Mouse (Mus musculus) right cerebral cortex, adult 2 months (tissue): ENCODE measurements at regions not wholly inside any gene's neighbourhood (a gene's known extent, or its start where the extent isn't known, plus 50 kb on each side); places are given as distances from the start of the nearest gene placed in this dataset.
A peak's percentile ranks its signal among the peaks of the same experiment; 100 is the strongest.
"Not testable (repeated sequence)": the region's sequence is repeated elsewhere in the genome, so short reads cannot be mapped to it uniquely, and the experiment has no call there.

Source experiments
- DNase-seq, 2 experiments: peaks; one replicate each; pipeline ENCODE4 v3.0.0; 2021 to 2022; ENCODE audit warnings: low spot score in 2 of 2

- peak; percentile 75 to 76 for DNase-seq
These were observed 161.5 kb downstream of the Hpcal1 start for GRCm38 (mm10) chr12:17852138-17852537.

- not testable (repeated sequence) for DNase-seq
These were observed 181.8 kb downstream of the Hpcal1 start for GRCm38 (mm10) chr12:17872491-17872890.

- DNase-seq: peak; percentile 80 to 85
These were observed 190.9 kb downstream of the Hpcal1 start for GRCm38 (mm10) chr12:17881371-17882116.

- DNase-seq: peak; percentile 11 to 23
These were observed 191.8 kb downstream of the Hpcal1 start for GRCm38 (mm10) chr12:17882117-17883116.

- DNase-seq: not testable (repeated sequence)
These were observed 201.1 kb downstream of the Hpcal1 start for GRCm38 (mm10) chr12:17891663-17892310.

- DNase-seq: not testable (repeated sequence)
These were observed 222.4 kb downstream of the Hpcal1 start for GRCm38 (mm10) chr12:17913058-17913457.
